Mouse (Mus musculus): ENCODE measurements at regions not wholly inside any gene's neighbourhood (a gene's known extent, or its start where the extent isn't known, plus 50 kb on each side); places are given as distances from the start of the nearest gene placed in this dataset.
A peak's percentile ranks its signal among the peaks of the same experiment; 100 is the strongest.
"Not testable (repeated sequence)": the region's sequence is repeated elsewhere in the genome, so short reads cannot be mapped to it uniquely, and the experiment has no call there.

DNA sequence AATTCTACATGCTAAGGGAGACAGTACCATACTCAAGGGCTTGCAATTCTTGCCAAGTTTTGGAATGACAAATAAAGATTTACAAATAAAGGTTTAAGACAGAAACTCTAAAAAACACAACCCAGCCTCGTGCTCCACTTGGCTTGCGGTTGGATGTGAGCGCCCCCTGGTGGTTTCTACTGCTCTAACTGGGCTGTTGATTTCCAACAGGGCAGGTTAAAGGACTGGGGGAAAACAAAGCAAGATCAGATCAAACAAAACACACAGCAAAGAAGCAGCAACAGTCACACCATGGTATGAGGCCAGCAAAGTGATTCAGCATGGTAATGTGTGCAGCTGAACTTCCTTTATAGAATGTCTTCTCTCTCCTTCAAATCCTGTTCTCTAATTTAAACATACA, 339.2 kb downstream of the Adam3 start:
- WGBS: 2% methylated on average over 3 of the region's 3 CpGs

DNA sequence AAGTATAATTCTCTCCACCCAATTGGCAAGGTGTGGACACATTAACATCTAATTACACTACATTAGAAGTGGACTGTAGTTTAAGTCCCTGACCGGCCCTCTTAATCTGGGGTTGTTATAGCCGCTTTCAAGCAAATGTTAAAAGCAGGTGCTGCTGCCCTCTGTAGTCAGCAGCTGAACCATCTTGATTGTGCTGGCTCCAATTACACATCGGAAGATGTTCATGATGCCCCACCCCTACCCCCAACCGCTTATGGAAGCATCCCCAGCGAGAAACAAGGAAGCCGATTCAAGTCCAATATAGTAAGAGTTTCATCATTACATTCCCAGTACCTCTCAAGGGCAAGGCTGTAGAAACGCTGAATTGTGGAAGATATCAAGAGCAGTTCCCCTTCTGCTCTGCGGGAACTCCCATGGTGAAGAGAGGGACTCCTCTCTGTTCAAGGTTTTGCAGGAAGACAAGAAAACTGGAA, 341.7 kb downstream of the Adam3 start:
- peaks cover 7% of the 10 kb centered on the region for H3K4me1 ChIP-seq (ENCODE audit: insufficient read depth, low read length)
- H3K9ac ChIP-seq (replicated peaks; ENCODE audit: low read length): no peak overlapping the region
- WGBS: 45% methylated on average over 8 of the region's 8 CpGs
- H3K27ac ChIP-seq (ENCODE audit: low read length): no peak overlapping the region
- H3K9me3 ChIP-seq (ENCODE audit: low read length): peaks cover 4% of the 10 kb centered on the region
- H3K27me3 ChIP-seq (ENCODE audit: insufficient read depth, low read length): no peaks in the 10 kb centered on the region
- no peak overlapping the region for H3K4me3 ChIP-seq (ENCODE audit: low read length)
- ATAC-seq (ENCODE audit: low FRiP score, low TSS enrichment): 0 out of 2 replicates have a peak, but pooled peaks have one; percentile 12
- H3K36me3 ChIP-seq (ENCODE audit: insufficient read depth, low read length): no peaks in the 10 kb centered on the region
- H3K4me2 ChIP-seq (replicated peaks; ENCODE audit: low read depth, low read length): no peak overlapping the region

More for the DNA sequence above, 339.2 kb downstream of the Adam3 start:
- ATAC-seq (ENCODE audit: low FRiP score, low TSS enrichment): no peak
- H3K27ac ChIP-seq (ENCODE audit: low read length): no peak overlapping the region
- H3K27me3 ChIP-seq (ENCODE audit: insufficient read depth, low read length): no peaks in the 10 kb centered on the region
- no peak overlapping the region for H3K4me2 ChIP-seq (replicated peaks; ENCODE audit: low read depth, low read length)
- no peaks in the 10 kb centered on the region for H3K9me3 ChIP-seq (ENCODE audit: low read length)
- peaks cover 7% of the 10 kb centered on the region for H3K4me1 ChIP-seq (ENCODE audit: insufficient read depth, low read length)
- no peak overlapping the region for H3K4me3 ChIP-seq (ENCODE audit: low read length)
- H3K36me3 ChIP-seq (ENCODE audit: insufficient read depth, low read length): no peaks in the 10 kb centered on the region
- no peak overlapping the region for H3K9ac ChIP-seq (replicated peaks; ENCODE audit: low read length)

DNA sequence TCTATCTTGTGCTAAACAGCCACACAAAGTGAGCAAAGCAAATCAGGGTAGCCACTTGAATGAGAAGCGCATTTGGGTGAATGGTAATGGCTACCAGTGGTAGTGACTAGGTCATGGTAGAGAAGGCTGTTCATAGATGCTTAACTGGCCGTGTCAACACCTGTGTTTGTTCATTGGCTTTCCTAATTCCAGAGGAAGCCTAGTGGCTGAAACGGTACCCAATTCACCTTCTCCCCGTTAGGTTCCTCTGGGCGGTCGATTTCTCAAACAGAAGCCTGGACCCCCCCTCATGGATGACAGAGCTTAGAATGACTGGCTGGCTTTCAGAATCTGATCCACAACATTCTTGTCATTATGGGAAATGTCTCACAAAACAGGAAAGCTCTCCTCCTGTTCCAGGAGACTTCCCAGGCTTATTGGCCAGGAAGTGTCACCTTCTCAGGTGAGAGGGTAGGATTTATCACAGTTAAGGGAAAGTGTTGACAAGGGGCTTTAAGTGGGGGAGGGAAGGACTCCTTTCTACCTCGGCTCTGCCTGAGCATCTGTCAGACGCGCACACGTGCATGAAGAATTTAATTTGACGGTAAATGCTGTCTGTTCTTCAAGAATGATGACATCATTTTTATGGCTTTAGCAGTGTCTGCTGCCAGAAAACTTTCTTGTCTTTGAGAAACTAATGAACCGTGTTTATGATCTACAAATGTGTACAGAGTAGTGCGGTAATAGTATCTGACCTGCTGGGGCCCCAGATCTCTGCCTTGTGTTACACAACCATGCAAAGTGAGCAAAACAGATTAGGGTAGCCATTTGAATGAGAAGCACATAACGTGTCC, 342.3 kb downstream of the Adam3 start:
- Histone ChIP-seq H3K27ac (ENCODE audit: low read length) (no peak overlapping the region), H3K4me2 (replicated peaks; ENCODE audit: low read depth, low read length) (no peak overlapping the region), H3K4me3 (ENCODE audit: low read length) (no peak overlapping the region), H3K9ac (replicated peaks; ENCODE audit: low read length) (no peak overlapping the region), H3K9me3 (ENCODE audit: low read length) (peaks cover 4% of the 10 kb centered on the region), H3K4me1 (ENCODE audit: insufficient read depth, low read length) (peaks cover 7% of the 10 kb centered on the region), H3K27me3 (ENCODE audit: insufficient read depth, low read length) (no peaks in the 10 kb centered on the region), H3K36me3 (ENCODE audit: insufficient read depth, low read length) (no peaks in the 10 kb centered on the region)
- peak; percentile 57; the same call in 1 of the 2 replicates for ATAC-seq (ENCODE audit: low FRiP score, low TSS enrichment)
- WGBS: 36% methylated on average over 14 of the region's 14 CpGs

DNA sequence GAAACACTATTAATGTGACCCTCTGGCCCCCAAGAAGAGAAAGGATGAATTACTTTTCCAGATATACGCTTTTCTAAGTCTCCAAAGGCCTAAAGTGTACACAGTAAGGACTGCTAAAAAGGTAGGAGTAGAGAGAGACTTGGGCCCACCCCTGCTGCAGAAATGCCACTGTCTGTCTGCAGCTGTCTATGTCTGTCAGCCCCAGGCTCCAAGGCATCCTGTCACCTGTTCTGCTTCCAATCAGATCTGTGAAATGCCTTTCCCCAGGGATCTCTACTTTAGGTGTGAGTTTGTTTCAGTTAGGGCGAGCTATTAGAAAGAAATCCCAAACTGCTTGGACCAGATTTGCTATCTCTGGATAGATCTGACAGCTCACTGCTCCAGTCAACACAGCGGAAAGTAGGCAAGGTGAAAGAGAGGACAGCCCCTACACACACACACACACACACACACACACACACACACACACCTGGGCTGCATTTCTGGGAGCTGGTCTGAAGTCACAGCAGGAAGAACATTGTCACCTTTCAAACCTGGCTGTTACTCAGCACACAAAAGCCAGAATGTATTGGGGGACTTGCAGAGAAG, 343.9 kb downstream of the Adam3 start:
- 77% methylated on average over 3 of the region's 3 CpGs for WGBS
- no peaks in the 10 kb centered on the region for H3K36me3 ChIP-seq (ENCODE audit: insufficient read depth, low read length)
- ATAC-seq (ENCODE audit: low FRiP score, low TSS enrichment): no peak; the same call in 1 of the 2 replicates
- H3K9me3 ChIP-seq (ENCODE audit: low read length): peaks cover 4% of the 10 kb centered on the region
- no peak overlapping the region for H3K4me3 ChIP-seq (ENCODE audit: low read length)
- H3K9ac ChIP-seq (replicated peaks; ENCODE audit: low read length): no peak overlapping the region
- H3K27ac ChIP-seq (ENCODE audit: low read length): no peak overlapping the region
- H3K4me2 ChIP-seq (replicated peaks; ENCODE audit: low read depth, low read length): no peak overlapping the region
- peaks cover 7% of the 10 kb centered on the region for H3K4me1 ChIP-seq (ENCODE audit: insufficient read depth, low read length)
- H3K27me3 ChIP-seq (ENCODE audit: insufficient read depth, low read length): no peaks in the 10 kb centered on the region

DNA sequence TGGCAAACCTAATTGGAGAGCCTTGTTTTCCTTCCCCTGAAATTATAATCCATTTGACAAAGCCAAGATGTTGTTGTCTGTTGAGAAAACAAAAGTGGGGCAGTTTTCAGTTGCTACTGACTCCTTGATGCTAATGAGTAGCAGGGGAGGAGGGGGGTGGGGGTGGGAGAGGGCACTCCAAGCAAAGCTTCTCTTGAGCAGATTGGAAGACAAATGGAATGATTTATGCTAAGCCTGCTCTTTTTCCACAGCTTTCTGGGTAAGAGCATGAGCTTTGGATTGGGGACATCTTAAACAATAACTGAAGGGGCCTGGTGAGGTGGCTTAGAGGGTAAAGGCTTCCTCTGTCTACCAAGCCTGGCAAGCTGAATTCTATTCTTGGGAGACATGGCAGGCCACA, 347.6 kb downstream of the Adam3 start:
- H3K9ac ChIP-seq (replicated peaks; ENCODE audit: low read length): no peak overlapping the region
- no peaks in the 10 kb centered on the region for H3K27me3 ChIP-seq (ENCODE audit: insufficient read depth, low read length)
- H3K4me3 ChIP-seq (ENCODE audit: low read length): no peak overlapping the region
- H3K4me2 ChIP-seq (replicated peaks; ENCODE audit: low read depth, low read length): no peak overlapping the region
- peaks cover 1% of the 10 kb centered on the region for H3K4me1 ChIP-seq (ENCODE audit: insufficient read depth, low read length)
- H3K36me3 ChIP-seq (ENCODE audit: insufficient read depth, low read length): no peaks in the 10 kb centered on the region
- H3K9me3 ChIP-seq (ENCODE audit: low read length): peaks cover 4% of the 10 kb centered on the region
- ATAC-seq (ENCODE audit: low FRiP score, low TSS enrichment): no peak
- no peak overlapping the region for H3K27ac ChIP-seq (ENCODE audit: low read length)

DNA sequence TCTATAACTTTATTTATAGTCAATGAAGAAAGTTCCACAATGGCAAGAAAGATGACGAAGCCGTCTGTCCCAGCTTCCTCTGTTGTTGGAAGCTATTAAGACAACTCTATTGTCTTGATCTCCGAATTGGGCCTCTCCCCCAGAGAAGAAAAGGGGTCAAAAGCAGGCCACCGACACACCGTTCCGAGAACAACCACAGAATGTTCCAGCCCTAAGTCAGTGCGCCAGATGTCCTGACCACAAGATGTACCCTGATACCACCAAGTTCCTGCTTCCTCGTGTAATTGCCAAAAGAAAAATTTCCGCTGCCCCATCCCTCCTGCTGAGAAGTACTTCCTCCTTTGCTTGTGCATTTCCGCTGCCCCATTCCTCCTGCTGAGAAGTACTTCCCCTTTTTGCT, 348.8 kb downstream of the Adam3 start:
- not testable (repeated sequence) for H3K4me1 ChIP-seq (ENCODE audit: insufficient read depth, low read length); H3K9me3 ChIP-seq (ENCODE audit: low read length); H3K27me3 ChIP-seq (ENCODE audit: insufficient read depth, low read length); H3K9ac ChIP-seq (replicated peaks; ENCODE audit: low read length); H3K27ac ChIP-seq (ENCODE audit: low read length); H3K4me3 ChIP-seq (ENCODE audit: low read length); H3K36me3 ChIP-seq (ENCODE audit: insufficient read depth, low read length); H3K4me2 ChIP-seq (replicated peaks; ENCODE audit: low read depth, low read length); ATAC-seq (ENCODE audit: low FRiP score, low TSS enrichment)
- 87% methylated on average over 10 of the region's 10 CpGs for WGBS

DNA sequence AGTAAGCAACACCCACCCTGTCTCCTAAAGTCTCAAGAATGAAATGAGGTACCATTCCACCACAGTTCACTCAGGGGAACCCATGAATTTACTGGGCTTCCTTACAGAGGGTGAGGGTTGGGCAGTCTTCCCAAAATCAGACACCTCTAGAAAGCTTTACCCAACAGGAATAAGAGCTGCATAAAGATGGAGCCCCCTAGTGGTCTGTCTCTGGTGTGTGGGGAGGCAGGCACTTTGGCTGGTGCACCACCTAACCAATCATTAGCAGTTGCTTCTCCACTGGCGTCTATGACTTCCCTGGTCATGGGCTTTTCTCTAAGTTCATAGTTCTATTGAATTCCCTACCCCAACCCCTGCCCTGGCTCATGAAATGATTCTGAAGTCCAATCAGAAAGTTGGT, 351.1 kb downstream of the Adam3 start:
- H3K4me1 ChIP-seq (ENCODE audit: insufficient read depth, low read length): no peaks in the 10 kb centered on the region
- 90% methylated on average over 1 of the region's 1 CpGs for WGBS
- no peaks in the 10 kb centered on the region for H3K9me3 ChIP-seq (ENCODE audit: low read length)
- no peak overlapping the region for H3K4me3 ChIP-seq (ENCODE audit: low read length)
- no peaks in the 10 kb centered on the region for H3K36me3 ChIP-seq (ENCODE audit: insufficient read depth, low read length)
- no peak overlapping the region for H3K9ac ChIP-seq (replicated peaks; ENCODE audit: low read length)
- H3K27me3 ChIP-seq (ENCODE audit: insufficient read depth, low read length): no peaks in the 10 kb centered on the region
- ATAC-seq (ENCODE audit: low FRiP score, low TSS enrichment): no peak
- H3K27ac ChIP-seq (ENCODE audit: low read length): no peak overlapping the region
- H3K4me2 ChIP-seq (replicated peaks; ENCODE audit: low read depth, low read length): no peak overlapping the region

DNA sequence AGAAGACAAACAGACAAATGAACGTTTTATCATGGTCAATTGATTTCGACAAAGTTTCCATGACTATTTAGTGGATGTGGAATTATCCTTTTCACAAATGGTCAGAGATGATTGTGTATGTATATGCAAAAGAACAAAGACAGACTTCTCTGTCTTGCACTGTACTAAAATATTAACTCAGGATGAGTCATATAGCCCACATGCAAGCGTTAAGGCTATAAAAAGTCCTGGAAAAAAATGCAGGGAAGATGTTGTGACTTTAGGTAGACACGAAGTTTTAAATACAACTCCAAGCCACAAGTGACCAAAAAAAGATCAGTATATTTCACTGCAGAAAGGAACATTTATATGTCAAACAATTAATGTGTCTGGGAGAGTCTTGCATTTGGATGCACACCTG, 353.6 kb downstream of the Adam3 start:
- no peak for ATAC-seq (ENCODE audit: low FRiP score, low TSS enrichment)
- Histone ChIP-seq H3K4me2 (replicated peaks; ENCODE audit: low read depth, low read length) (no peak overlapping the region), H3K9ac (replicated peaks; ENCODE audit: low read length) (no peak overlapping the region), H3K4me1 (ENCODE audit: insufficient read depth, low read length) (no peaks in the 10 kb centered on the region), H3K36me3 (ENCODE audit: insufficient read depth, low read length) (no peaks in the 10 kb centered on the region), H3K27me3 (ENCODE audit: insufficient read depth, low read length) (no peaks in the 10 kb centered on the region), H3K9me3 (ENCODE audit: low read length) (no peaks in the 10 kb centered on the region), H3K4me3 (ENCODE audit: low read length) (no peak overlapping the region), H3K27ac (ENCODE audit: low read length) (no peak overlapping the region)
- WGBS: 86% methylated on average over 4 of the region's 4 CpGs

DNA sequence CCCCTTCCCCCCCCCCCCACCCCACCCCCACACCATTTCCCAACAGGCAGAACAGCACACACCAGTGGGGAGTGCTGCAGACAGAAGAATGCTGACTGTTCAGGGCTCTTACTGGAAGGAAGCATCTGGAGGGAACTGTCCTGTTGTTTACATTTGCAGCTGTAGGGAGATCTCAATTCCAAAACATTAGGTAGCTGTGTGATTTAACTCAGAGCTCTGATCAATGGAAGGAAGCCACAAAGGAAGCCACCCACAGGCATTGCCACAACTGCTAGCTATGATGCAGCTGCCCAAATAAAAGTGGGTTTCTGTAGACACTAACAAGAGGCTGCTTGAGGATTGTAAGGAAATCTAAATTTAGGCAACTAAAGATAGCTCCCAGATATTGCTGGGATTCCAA, 359.7 kb downstream of the Adam3 start:
- H3K27me3 ChIP-seq (ENCODE audit: insufficient read depth, low read length): no peaks in the 10 kb centered on the region
- no peaks in the 10 kb centered on the region for H3K9me3 ChIP-seq (ENCODE audit: low read length)
- H3K36me3 ChIP-seq (ENCODE audit: insufficient read depth, low read length): no peaks in the 10 kb centered on the region
- H3K4me1 ChIP-seq (ENCODE audit: insufficient read depth, low read length): no peaks in the 10 kb centered on the region
- no peak overlapping the region for H3K9ac ChIP-seq (replicated peaks; ENCODE audit: low read length)
- H3K27ac ChIP-seq (ENCODE audit: low read length): no peak overlapping the region
- H3K4me2 ChIP-seq (replicated peaks; ENCODE audit: low read depth, low read length): no peak overlapping the region
- H3K4me3 ChIP-seq (ENCODE audit: low read length): no peak overlapping the region
- ATAC-seq (ENCODE audit: low FRiP score, low TSS enrichment): peak; percentile 49; the same call in 1 of the 2 replicates

DNA sequence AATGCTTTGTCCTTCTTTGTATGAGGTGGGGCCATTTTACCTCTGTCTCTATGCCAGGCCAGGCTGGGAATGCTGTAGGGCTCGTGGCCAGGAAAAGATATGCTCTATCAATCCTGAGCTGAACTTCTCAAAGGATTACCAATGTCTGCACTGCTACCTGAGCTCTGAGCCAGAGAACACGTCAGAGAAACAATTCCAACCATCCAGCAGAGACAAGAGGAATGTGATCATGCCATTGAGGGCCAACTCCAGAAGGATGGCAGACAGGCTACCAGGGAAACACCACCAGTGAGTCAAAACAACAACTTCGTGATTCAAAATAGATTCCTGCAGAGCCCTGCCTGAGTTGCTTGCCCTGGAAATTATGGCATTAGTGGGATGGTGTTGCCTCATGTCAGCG, 361.0 kb downstream of the Adam3 start:
- ATAC-seq (ENCODE audit: low FRiP score, low TSS enrichment): no peak
- H3K9ac ChIP-seq (replicated peaks; ENCODE audit: low read length): no peak overlapping the region
- H3K36me3 ChIP-seq (ENCODE audit: insufficient read depth, low read length): no peaks in the 10 kb centered on the region
- 78% methylated on average over 4 of the region's 4 CpGs for WGBS
- H3K9me3 ChIP-seq (ENCODE audit: low read length): no peaks in the 10 kb centered on the region
- H3K27me3 ChIP-seq (ENCODE audit: insufficient read depth, low read length): no peaks in the 10 kb centered on the region
- no peak overlapping the region for H3K27ac ChIP-seq (ENCODE audit: low read length)
- H3K4me2 ChIP-seq (replicated peaks; ENCODE audit: low read depth, low read length): no peak overlapping the region
- no peaks in the 10 kb centered on the region for H3K4me1 ChIP-seq (ENCODE audit: insufficient read depth, low read length)
- no peak overlapping the region for H3K4me3 ChIP-seq (ENCODE audit: low read length)

Measured in kidney, embryonic 16.5 days (tissue).